Mouse (Mus musculus) liver, embryonic 12.5 days (tissue): ENCODE results near the gene Uvrag. TPM values are rescaled to one million over a fixed set of nuclear protein-coding genes. Genes with fewer than 3 reads are reported as not detected.
A peak's percentile ranks its signal among the peaks of the same experiment; 100 is the strongest.

Source experiments
- ATAC-seq: fragments of 200-750 bp; cut with Nextera tagmentation; 2 replicates; pipeline ENCODE4 v1.8.0; 2017; ENCODE audit warnings: moderate number of reproducible peaks, mild to moderate bottlenecking, moderate library complexity
- H3K27ac ChIP-seq: fragments of 300-500 bp; sonication (generic); 2 replicates; pipeline ENCODE4 v1.5.1; 2016; ENCODE audit warnings: mild to moderate bottlenecking
- H3K27me3 ChIP-seq: fragments of 300-500 bp; sonication (generic); replicated peaks from 2 replicates; pipeline ENCODE4 v1.6.1; 2016; ENCODE audit warnings: mild to moderate bottlenecking, moderate library complexity
- H3K36me3 ChIP-seq: fragments of 300-500 bp; sonication (generic); 2 replicates; pipeline ENCODE4 v1.6.1; 2016; ENCODE audit warnings: mild to moderate bottlenecking, moderate library complexity
- H3K4me1 ChIP-seq: fragments of 300-500 bp; sonication (generic); 2 replicates; pipeline ENCODE4 v1.6.1; 2016
- H3K4me2 ChIP-seq: fragments of 300-500 bp; sonication (generic); 2 replicates; pipeline ENCODE4 v1.6.1; 2016; ENCODE audit warnings: mild to moderate bottlenecking, moderate library complexity
- H3K4me3 ChIP-seq: fragments of 300-500 bp; sonication (generic); 2 replicates; pipeline ENCODE4 v1.5.1; 2016; ENCODE audit warnings: mild to moderate bottlenecking, moderate library complexity
- H3K9ac ChIP-seq: fragments of 300-500 bp; sonication (generic); 2 replicates; pipeline ENCODE4 v1.6.1; 2016; ENCODE audit warnings: mild to moderate bottlenecking, moderate library complexity
- H3K9me3 ChIP-seq: fragments of 300-500 bp; sonication (generic); replicated peaks from 2 replicates; pipeline ENCODE4 v1.6.1; 2016; ENCODE audit warnings: mild to moderate bottlenecking, moderate library complexity
- WGBS: fragments of 180-500 bp; shearing (Covaris S2); methylation state at CpG from one replicate; pipeline ENCODE4 v1.1.7; 2016; ENCODE audit not compliant: insufficient replicate concordance; 5-methylcytosine and 5-hydroxymethylcytosine counted together
- polyA plus RNA-seq: library from polyadenylated mRNA; unstranded; fragments of >200 nt; fragmentation: Nextera tagmentation; extraction: Ambion mirVana; gene quantifications from 2 replicates; pipeline ENCODE4 v1.2.1, GENCODE M21; 2016

Gene Uvrag
- polyA plus RNA-seq, 1 experiment from 2014 or later: 15.1 TPM

GRCm38 (mm10) chr7:98935757-98936156 is 205.2 kb downstream of the Uvrag start:
- Histone ChIP-seq H3K27me3 (no peaks in the 10 kb centered on the region), H3K4me2 (no peak overlapping the region), H3K9ac (no peak overlapping the region), H3K36me3 (no peaks in the 10 kb centered on the region), H3K9me3 (no peaks in the 10 kb centered on the region), H3K4me3 (no peak overlapping the region), H3K4me1 (peaks cover 17% of the 10 kb centered on the region), H3K27ac (no peak overlapping the region)
- 64% methylated on average over 6 of the region's 6 CpGs for WGBS
- ATAC-seq: no peak

DNA sequence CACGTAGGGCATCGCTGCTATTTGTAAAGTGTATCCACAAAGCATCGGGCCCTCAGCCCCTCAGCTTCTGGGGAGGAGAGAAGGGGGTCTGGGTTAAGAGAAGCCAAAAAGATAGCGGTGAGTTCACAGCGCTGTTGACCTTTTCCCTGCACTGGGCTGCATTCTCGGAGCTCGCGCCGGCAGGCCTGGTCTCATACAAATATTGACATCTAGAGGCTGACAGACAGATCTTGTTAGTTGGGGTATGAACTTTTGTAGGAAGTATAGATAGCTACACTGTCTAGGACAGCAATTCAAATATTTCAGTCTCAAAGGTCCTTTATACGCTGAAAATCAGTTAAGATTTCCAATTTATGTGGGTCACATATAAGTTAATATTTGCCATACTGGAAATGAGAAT is 205.7 kb downstream of the Uvrag start:
- Histone ChIP-seq H3K36me3 (no peaks in the 10 kb centered on the region), H3K4me3 (no peak overlapping the region), H3K4me1 (peaks cover 17% of the 10 kb centered on the region), H3K9me3 (no peaks in the 10 kb centered on the region), H3K27me3 (no peaks in the 10 kb centered on the region), H3K4me2 (no peak overlapping the region), H3K27ac (no peak overlapping the region), H3K9ac (no peak overlapping the region)
- WGBS: 79% methylated on average over 10 of the region's 10 CpGs
- peak; percentile 35; the same call in 1 of the 2 replicates for ATAC-seq

- H3K4me1 ChIP-seq: no peaks in the 10 kb centered on the region; the same call in 1 of the 2 replicates
- H3K4me2 ChIP-seq: no peak overlapping the region
- no peaks in the 10 kb centered on the region for H3K9me3 ChIP-seq
- H3K9ac ChIP-seq: no peak overlapping the region
- WGBS: 75% methylated on average over 7 of the region's 7 CpGs
- ATAC-seq: no peak
- no peak overlapping the region for H3K27ac ChIP-seq
- no peaks in the 10 kb centered on the region for H3K36me3 ChIP-seq
- no peaks in the 10 kb centered on the region for H3K27me3 ChIP-seq
- H3K4me3 ChIP-seq: no peak overlapping the region
Measured at GRCm38 (mm10) chr7:98928336-98929025, 212.5 kb downstream of the Uvrag start.

DNA sequence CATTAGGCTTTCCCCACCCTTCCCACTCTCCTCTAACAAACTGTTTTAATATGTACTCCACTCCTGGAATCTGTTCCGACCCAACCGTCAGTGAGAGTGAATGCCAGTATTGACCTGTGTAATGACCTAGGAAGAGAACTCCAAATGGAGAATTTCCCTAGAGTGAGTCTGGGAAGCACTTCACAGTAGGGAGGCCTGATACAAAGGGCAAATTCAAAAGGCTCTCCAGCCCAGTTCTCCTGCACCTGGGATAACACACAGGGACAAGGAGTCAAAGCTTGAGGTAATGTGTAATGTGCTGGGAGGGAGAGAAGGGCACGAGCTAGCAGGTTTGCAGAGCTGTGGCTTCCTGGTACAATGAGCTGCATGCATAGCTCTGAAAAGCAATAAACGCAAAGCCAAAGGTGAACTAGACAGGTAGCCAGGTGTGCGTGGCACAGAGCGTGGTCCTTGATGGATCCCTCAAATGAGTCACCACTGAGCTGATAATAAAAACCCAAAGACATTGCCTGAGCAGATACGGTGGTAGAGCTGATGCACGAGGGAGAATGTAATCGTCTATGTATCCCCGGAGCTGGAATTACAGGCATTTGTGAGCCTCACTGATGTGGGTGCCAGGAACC is 213.9 kb downstream of the Uvrag start:
- no peaks in the 10 kb centered on the region for H3K36me3 ChIP-seq
- H3K27ac ChIP-seq: no peak overlapping the region
- no peak for ATAC-seq
- H3K27me3 ChIP-seq: no peaks in the 10 kb centered on the region
- no peaks in the 10 kb centered on the region for H3K9me3 ChIP-seq
- WGBS: 81% methylated on average over 10 of the region's 10 CpGs
- H3K4me2 ChIP-seq: no peak overlapping the region
- no peak overlapping the region for H3K4me3 ChIP-seq
- H3K4me1 ChIP-seq: no peaks in the 10 kb centered on the region; the same call in 1 of the 2 replicates
- H3K9ac ChIP-seq: no peak overlapping the region

GRCm38 (mm10) chr7:98924380-98924869 is 216.5 kb downstream of the Uvrag start:
- ATAC-seq: no peak
- Histone ChIP-seq H3K4me3 (no peak overlapping the region), H3K27me3 (no peaks in the 10 kb centered on the region), H3K9ac (no peak overlapping the region), H3K9me3 (no peaks in the 10 kb centered on the region), H3K27ac (no peak overlapping the region), H3K36me3 (no peaks in the 10 kb centered on the region), H3K4me1 (no peaks in the 10 kb centered on the region; the same call in 1 of the 2 replicates), H3K4me2 (no peak overlapping the region)
- 77% methylated on average over 18 of the region's 18 CpGs for WGBS

DNA sequence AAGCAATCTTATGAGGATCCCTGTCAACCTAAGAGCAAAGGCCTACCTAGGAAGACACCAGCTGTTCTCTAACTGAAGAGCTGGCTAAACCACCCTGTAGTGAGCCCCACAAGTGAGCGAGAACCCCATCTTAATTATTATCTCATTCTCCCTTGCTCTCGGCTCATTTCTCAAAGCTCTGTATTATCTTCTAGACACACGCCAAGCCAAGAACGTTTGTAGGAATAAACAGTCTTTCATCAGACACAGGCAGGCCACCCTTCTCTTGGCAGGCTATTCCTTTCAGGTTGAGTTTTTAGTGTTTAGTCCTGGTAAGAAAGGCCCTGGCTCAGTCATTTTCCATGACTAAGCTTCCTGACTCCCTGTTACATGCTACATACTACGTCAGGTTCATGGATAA is 218.0 kb downstream of the Uvrag start:
- H3K9ac ChIP-seq: no peak overlapping the region
- H3K4me3 ChIP-seq: no peak overlapping the region
- WGBS: 44% methylated on average over 5 of the region's 5 CpGs

GRCm38 (mm10) chr7:98917407-98917806 is 223.5 kb downstream of the Uvrag start:
- no peaks in the 10 kb centered on the region for H3K27me3 ChIP-seq
- no peak overlapping the region for H3K4me3 ChIP-seq
- H3K36me3 ChIP-seq: no peaks in the 10 kb centered on the region
- WGBS: 89% methylated on average over 5 of the region's 5 CpGs
- H3K4me2 ChIP-seq: no peak overlapping the region
- no peaks in the 10 kb centered on the region for H3K9me3 ChIP-seq
- no peak overlapping the region for H3K9ac ChIP-seq
- 0 out of 2 replicates have a peak, but pooled peaks cover 4% of the 10 kb centered on the region for H3K4me1 ChIP-seq
- ATAC-seq: no peak
- no peak overlapping the region for H3K27ac ChIP-seq

More for the DNA sequence above, 218.0 kb downstream of the Uvrag start:
- peak; percentile 24; the same call in 1 of the 2 replicates for ATAC-seq
- no peaks in the 10 kb centered on the region for H3K4me1 ChIP-seq
- H3K9me3 ChIP-seq: no peaks in the 10 kb centered on the region
- no peaks in the 10 kb centered on the region for H3K27me3 ChIP-seq
- H3K4me2 ChIP-seq: no peak overlapping the region
- H3K36me3 ChIP-seq: no peaks in the 10 kb centered on the region
- no peak overlapping the region for H3K27ac ChIP-seq

DNA sequence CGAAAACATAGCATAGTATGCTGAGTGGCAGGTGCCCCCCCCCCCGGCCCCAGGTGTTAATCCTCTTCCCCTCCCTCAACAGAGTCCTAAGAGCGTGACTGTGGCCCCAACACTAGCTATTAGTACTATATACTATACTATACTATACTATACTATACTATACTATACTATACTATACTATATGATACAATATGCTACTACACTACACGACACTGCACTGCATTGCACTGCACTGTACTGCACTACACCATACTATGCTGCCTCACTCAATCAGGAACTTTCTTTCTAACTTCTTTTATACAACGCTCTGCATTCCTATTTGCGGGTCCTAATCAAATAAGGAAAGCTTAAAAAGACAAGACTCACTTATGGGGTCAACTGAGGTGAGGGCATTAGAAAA is 224.4 kb downstream of the Uvrag start:
- H3K36me3 ChIP-seq: no peaks in the 10 kb centered on the region
- H3K27me3 ChIP-seq: no peaks in the 10 kb centered on the region
- H3K4me1 ChIP-seq: peaks cover 9% of the 10 kb centered on the region; the same call in 1 of the 2 replicates
- H3K4me2 ChIP-seq: no peak overlapping the region
- H3K27ac ChIP-seq: no peak overlapping the region
- H3K4me3 ChIP-seq: no peak overlapping the region
- no peak overlapping the region for H3K9ac ChIP-seq
- WGBS: 71% methylated on average over 6 of the region's 6 CpGs
- H3K9me3 ChIP-seq: no peaks in the 10 kb centered on the region
- no peak for ATAC-seq

DNA sequence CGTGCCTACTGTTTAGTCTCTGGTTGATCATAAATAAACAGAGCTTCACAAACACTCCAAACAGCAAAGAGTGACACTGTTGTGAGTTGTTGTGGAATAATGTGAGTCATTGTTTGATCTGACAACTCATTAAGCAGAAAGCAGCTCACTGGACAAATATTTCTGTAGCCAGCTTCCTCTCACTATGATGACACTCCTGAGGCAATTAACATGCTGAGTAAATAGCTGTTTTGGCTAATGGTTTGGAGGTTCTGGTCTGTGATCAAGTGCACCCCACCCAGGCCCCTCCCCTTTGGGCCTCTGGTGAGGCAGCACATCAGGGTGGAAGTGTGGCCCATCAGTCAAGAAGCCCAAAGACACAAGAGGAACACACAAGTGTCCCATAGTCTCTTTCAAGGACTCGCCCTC is 228.0 kb downstream of the Uvrag start:
- ATAC-seq: no peak
- Histone ChIP-seq H3K27ac (no peak overlapping the region), H3K9ac (no peak overlapping the region), H3K36me3 (no peaks in the 10 kb centered on the region), H3K27me3 (no peaks in the 10 kb centered on the region), H3K9me3 (no peaks in the 10 kb centered on the region), H3K4me3 (no peak overlapping the region), H3K4me1 (peaks cover 9% of the 10 kb centered on the region; the same call in 1 of the 2 replicates), H3K4me2 (no peak overlapping the region)
- WGBS: 63% methylated on average over 2 of the region's 2 CpGs

- H3K36me3 ChIP-seq: no peaks in the 10 kb centered on the region
- ATAC-seq: no peak
- no peak overlapping the region for H3K4me3 ChIP-seq
- H3K4me1 ChIP-seq: peaks cover 9% of the 10 kb centered on the region; the same call in 1 of the 2 replicates
- H3K9ac ChIP-seq: no peak overlapping the region
- 74% methylated on average over 8 of the region's 8 CpGs for WGBS
- H3K27ac ChIP-seq: no peak overlapping the region
- H3K4me2 ChIP-seq: no peak overlapping the region
- H3K27me3 ChIP-seq: no peaks in the 10 kb centered on the region
- no peaks in the 10 kb centered on the region for H3K9me3 ChIP-seq
Measured at GRCm38 (mm10) chr7:98911276-98911675, 229.7 kb downstream of the Uvrag start.

GRCm38 (mm10) chr7:98910712-98911111 is 230.2 kb downstream of the Uvrag start:
- H3K9ac ChIP-seq: no peak overlapping the region
- no peaks in the 10 kb centered on the region for H3K9me3 ChIP-seq
- no peaks in the 10 kb centered on the region for H3K27me3 ChIP-seq
- H3K27ac ChIP-seq: no peak overlapping the region
- 88% methylated on average over 11 of the region's 11 CpGs for WGBS
- H3K4me1 ChIP-seq: peaks cover 9% of the 10 kb centered on the region; the same call in 1 of the 2 replicates
- no peak for ATAC-seq
- H3K36me3 ChIP-seq: 0 out of 2 replicates have a peak, but pooled peaks cover 4% of the 10 kb centered on the region
- no peak overlapping the region for H3K4me2 ChIP-seq
- H3K4me3 ChIP-seq: no peak overlapping the region

- Histone ChIP-seq H3K9ac (no peak overlapping the region), H3K9me3 (no peaks in the 10 kb centered on the region), H3K4me3 (no peak overlapping the region), H3K27me3 (no peaks in the 10 kb centered on the region), H3K27ac (no peak overlapping the region), H3K4me1 (peaks cover 9% of the 10 kb centered on the region; the same call in 1 of the 2 replicates), H3K36me3 (0 out of 2 replicates have a peak, but pooled peaks cover 4% of the 10 kb centered on the region), H3K4me2 (no peak overlapping the region)
- 78% methylated on average over 11 of the region's 11 CpGs for WGBS
- no peak for ATAC-seq
Measured at GRCm38 (mm10) chr7:98910164-98910563, 230.8 kb downstream of the Uvrag start.
